Mouse (Mus musculus): ENCODE results near the gene Cenpa.
A peak's percentile ranks its signal among the peaks of the same experiment; 100 is the strongest.
"Not testable (repeated sequence)": the region's sequence is repeated elsewhere in the genome, so short reads cannot be mapped to it uniquely, and the experiment has no call there.

Gene Cenpa

GRCm38 (mm10) chr5:30681970-30682369 is 15.4 kb downstream of the Cenpa start:
- no peak for DNase-seq (ENCODE audit: low spot score)

- no peak for DNase-seq (ENCODE audit: low spot score)
Measured at GRCm38 (mm10) chr5:30682967-30683600, 16.5 kb downstream of the Cenpa start.

DNA sequence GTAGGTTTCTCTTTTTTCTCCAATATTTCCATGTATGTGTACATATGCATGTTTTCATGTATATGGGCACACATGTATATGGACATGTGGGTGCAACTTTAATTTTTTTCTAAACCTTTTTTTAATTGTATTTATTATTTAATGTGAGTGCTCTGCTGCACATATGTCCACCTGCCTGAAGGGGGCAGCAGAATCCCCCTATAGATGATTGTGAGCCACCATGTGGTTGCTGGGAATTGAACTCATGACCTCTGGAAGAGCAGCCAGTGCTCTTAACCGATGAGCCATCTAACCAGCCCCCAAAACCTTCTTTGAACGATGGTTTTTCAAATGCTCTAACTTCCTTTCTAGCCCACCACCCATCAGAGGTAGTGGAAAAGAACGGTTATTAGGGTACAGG is 17.4 kb downstream of the Cenpa start:
- DNase-seq (ENCODE audit: low spot score), result no peak

DNA sequence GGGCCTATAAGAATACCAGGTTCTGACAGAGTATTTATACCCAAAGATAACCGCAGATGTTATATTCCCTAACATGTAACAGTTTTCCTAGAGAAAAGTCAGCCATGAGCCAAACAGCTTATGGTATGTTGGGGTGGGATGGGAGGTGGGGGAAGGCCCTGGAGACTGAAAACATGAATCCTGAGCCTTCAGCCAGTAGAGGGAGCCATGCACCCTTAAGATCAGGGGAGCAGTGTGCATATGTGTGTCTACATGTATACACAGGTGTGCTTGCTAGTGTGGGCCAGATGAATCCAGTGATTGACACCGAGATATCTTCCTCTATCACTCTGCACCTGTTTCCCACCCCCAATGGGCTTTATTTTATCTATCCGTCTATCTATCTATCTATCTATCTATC is 20.2 kb downstream of the Cenpa start:
- DNase-seq (ENCODE audit: low spot score), result peak; percentile 58

DNA sequence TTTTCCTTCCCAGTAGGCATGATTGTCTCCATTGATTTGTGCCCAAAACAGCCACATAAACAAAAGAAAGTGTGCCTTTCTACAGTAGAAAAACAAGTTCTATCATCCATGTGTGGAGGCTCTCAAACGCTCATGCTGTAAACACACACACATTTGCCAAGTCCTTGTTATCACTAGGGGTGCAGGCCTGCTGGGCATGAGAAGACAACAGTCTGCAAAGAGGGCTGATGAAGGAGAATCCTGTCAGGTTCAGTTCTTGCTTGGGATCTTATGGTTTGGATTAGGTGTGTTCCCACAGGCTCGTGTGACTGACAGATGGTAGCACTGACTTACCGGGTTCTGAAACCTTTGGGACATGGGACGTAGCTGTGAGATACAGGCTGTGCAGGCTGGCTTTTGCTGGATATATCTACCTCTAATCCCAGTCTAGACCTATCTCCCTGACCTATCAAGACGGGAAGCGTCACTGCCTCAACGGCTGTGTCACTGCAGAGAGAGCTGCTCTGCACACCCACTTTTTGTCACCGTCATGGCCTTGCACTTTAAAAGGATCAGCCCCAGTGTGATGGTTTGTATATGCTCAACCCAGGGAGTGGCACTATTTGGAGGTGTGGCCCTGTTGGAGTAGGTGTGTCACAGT is 33.9 kb downstream of the Cenpa start:
- DNase-seq (ENCODE audit: low spot score), result no peak

- DNase-seq (ENCODE audit: low spot score), result not testable (repeated sequence)
Measured at GRCm38 (mm10) chr5:30701373-30701772, 34.8 kb downstream of the Cenpa start.

DNA sequence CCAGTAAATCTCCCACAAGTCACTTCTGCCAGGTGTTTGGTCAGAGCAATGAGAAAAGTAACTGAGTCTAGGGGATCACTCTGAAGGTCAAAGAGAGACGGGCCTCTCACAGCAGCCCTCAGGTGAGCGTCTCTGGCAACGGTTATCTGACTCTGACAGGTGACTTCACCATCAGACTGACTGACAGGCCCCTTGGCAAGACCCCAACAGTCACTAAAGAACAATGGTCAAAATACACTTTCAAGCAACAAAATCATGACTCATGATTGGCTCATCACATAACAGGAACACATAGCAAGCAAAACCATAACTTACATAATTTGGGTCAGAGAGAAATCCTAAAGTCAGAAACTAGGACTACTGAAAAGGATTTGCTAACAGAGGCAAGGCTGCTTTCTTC is 35.3 kb downstream of the Cenpa start:
- no peak for DNase-seq (ENCODE audit: low spot score)

DNA sequence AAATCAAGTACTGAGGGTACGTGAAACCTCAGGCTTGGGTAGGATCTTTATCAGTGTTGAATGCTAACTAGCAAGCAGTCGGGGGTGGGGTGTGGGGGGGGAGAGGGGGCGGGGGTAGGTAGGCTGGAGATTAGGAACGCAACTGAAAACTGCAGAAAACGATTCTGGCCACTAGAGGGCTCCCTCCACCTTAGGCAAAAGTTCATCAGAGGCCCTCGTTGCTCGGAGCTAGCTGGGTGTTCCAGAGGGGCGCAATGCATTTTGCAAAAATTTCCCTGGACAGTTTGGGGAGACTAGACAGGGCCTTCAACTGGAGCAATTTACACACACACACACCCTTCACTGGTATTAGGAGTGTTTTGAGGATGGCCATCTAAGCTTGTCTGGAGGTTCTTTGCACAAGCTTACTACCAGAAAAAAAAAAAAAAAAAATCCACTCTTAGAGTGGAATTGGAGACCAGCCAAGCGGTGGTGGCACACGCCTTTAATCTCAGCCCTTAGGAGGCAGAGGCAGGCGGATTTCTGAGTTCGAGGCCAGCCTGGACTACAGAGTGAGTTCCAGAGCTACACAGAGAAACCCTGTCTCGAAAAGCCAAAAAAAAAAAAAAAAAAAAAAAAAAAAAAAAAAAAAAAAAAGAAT is 43.3 kb downstream of the Cenpa start:
- peak; percentile 96 for DNase-seq (ENCODE audit: low spot score)

GRCm38 (mm10) chr5:30710486-30710885 is 43.9 kb downstream of the Cenpa start:
- no peak for DNase-seq (ENCODE audit: low spot score)

DNA sequence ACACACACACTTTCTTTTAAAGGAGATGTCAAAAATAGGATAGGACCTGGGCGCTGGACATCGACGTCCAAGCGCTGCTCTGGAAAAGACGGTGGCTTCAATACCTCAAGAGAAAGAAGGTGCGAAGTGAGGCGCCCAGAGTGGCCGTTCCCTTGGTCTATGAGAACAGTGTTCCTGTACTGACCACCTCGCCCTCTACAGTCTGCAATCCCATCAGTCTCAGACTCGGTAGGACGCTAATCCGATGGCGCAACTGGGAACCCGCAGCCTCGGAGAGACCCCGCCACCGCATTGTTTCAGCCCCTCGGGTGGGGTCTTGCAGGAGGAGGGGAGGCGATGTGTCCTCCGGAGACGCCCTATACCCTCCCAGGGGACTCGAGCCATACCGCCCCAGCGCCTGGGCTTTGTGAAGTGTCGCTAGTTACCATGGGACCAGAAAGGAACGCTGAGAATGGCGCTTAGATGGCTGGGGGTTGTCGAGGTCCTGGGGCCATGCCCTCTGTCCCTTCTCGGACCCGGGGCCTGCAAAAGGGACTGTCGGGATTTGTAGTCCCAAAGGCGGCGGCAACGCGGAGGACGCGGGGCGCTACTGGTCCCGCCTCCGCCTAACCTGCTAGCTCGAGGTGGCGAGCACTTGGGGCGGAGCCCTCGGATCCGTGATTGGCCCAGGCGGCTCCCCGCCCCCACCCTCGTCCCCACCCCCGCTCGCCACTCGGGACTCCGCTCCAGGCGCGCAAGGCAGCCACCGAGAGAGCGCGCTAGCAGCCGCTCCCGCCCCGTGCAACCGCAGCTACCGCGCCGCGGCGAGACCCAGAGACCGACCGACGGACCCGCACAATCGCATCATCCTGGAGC is 44.8 kb downstream of the Cenpa start, which contains the start of gene Dpysl5:
Gene Dpysl5 (plus strand): TSS at position 418 of the 855 bp plus-strand sequence.
- DNase-seq (ENCODE audit: low spot score), result peak; percentile 94

- no peak for DNase-seq (ENCODE audit: low spot score)
Measured at GRCm38 (mm10) chr5:30712002-30712390, 45.4 kb downstream of the Cenpa start.

DNA sequence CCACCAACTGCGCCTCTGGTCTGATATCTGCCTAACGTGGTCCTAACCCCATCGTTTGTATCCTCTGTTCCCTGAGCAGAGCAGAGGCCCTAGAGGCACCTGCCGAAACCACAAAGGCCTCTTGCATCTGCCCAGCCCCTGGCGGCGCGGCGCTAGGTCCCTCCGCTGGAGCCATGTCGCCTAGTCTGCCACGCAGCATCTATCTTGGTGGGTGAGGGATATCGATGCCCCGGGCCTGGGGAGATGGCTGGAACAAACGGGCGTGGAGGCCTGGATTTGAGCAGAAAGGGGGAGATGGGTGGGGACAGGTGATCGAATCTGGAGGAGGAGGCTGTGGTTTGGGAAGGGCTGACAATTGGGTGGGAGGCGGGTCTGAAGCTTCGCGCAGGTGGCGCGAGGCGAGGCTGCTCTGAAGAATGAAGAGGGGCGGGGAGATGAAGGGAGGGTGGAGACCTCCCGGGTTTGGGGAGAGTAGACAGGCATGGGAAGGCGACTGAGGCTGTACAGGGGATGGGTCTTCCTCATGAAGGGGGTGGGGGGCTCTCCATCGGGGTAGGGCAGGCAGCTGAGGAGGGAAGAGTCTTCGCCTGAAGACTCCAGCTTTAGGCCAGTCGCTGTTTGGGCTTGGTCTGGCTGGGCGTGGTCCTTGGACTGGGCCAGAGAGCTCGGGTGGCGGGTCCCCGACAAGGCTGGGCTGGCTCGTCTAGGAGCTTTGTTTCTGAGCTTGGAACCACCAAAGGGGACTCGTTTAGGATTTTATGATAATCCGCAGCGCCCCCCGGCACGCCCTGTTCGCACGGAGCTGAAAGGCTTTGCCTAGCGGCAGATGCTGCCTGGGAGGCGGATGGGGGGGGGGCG is 46.1 kb downstream of the Cenpa start:
- peak; percentile 66 for DNase-seq (ENCODE audit: low spot score)

DNA sequence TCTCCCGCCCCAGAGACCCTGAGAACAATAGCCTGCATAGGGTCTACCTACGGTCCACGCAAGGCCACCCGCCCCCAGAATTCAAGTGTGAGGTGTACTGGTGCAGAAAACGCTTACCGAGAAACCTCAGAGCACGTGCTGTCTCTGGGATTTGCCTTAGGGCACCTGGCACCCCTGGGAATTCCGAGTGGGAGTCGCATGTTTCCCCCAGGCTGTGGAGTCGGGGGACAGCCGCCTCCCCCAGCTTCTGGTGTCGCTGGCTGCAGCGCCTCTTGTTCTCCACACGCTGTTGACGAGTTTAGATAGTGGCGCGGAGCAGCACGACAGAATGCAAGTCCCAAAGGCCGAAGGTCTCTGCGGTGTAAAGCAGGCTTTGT is 46.7 kb downstream of the Cenpa start:
- peak; percentile 67 for DNase-seq (ENCODE audit: low spot score)

- DNase-seq (ENCODE audit: low spot score), result no peak
Measured at GRCm38 (mm10) chr5:30713691-30714090, 47.1 kb downstream of the Cenpa start.

- DNase-seq (ENCODE audit: low spot score), result no peak
Measured at GRCm38 (mm10) chr5:30716311-30716710, 49.7 kb downstream of the Cenpa start.

GRCm38 (mm10) chr5:30717506-30717905 is 50.9 kb downstream of the Cenpa start:
- DNase-seq (ENCODE audit: low spot score), result no peak

DNA sequence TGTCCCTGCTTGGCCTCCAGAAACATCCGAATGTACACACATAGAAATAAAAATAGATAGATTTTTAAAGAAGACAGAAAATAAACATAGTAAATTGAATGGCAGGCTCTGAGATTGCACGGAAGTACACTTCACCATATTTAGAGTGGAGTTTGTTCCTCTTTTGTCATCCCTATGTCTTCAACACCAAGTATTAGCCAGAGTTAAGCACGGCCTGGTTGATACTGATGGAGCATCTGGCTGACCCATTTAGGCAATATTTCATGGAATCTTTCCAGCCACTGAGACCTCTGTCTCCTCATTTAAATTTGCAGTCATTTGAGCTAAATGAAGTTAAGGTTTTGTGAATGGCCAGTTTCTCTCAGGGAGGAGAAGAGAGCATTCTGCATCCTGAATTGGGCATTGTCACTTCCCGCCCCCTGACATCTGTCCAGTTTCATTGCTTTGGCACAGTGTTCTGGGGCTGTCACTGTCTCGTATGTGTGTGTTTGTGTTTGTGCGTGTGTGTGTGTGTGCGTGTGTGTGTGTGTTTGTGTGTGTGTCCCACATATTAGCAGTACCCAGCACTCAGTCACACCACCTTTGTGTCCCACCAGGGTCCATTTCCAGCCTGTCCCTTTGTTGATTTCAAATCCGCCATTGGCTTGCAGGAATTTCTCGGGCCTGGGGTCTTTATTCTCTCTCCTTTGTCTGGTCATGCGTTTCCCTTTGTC is 51.6 kb downstream of the Cenpa start:
- DNase-seq (ENCODE audit: low spot score), result peak; percentile 38

GRCm38 (mm10) chr5:30721935-30722334 is 55.4 kb downstream of the Cenpa start:
- DNase-seq (ENCODE audit: low spot score), result no peak
